Mouse (Mus musculus) midbrain, postnatal 0 days (tissue): Measurements from ENCODE around the gene Gm42906. TPM values are rescaled to one million over a fixed set of nuclear protein-coding genes. Genes with fewer than 3 reads are reported as not detected.
A peak's percentile ranks its signal among the peaks of the same experiment; 100 is the strongest.

Experiments used
- ATAC-seq: fragments of 200-750 bp; cut with Nextera tagmentation; 2 replicates; pipeline ENCODE4 v1.8.0; 2017; ENCODE audit warnings: moderate number of reproducible peaks, mild to moderate bottlenecking, moderate TSS enrichment, moderate library complexity; ENCODE audit not compliant: low FRiP score
- DNase-seq: peaks from one replicate; pipeline ENCODE4 v3.0.0-alpha.2; 2015; ENCODE audit warnings: low spot score
- H3K27ac ChIP-seq: fragments of 300-500 bp; sonication (generic); 2 replicates; pipeline ENCODE4 v1.5.1; 2014; ENCODE audit warnings: low read depth, mild to moderate bottlenecking, low read length, mixed read lengths
- H3K27me3 ChIP-seq: fragments of 300-500 bp; sonication (generic); 2 replicates; pipeline ENCODE4 v1.6.1; 2014; ENCODE audit warnings: low read length, control low read depth, mixed read lengths; ENCODE audit not compliant: insufficient read depth
- H3K36me3 ChIP-seq: fragments of 300-500 bp; sonication (generic); 2 replicates; pipeline ENCODE4 v1.6.1; 2014; ENCODE audit warnings: low read length, control low read depth, mixed read lengths; ENCODE audit not compliant: insufficient read depth
- H3K4me1 ChIP-seq: fragments of 300-500 bp; sonication (generic); 2 replicates; pipeline ENCODE4 v1.6.1; 2014; ENCODE audit warnings: mild to moderate bottlenecking, control low read depth, antibody characterized with exemption, low read length, mixed read lengths; ENCODE audit not compliant: insufficient read depth
- H3K4me2 ChIP-seq: fragments of 300-500 bp; sonication (generic); 2 replicates; pipeline ENCODE4 v1.6.1; 2014; ENCODE audit warnings: low read depth, mild to moderate bottlenecking, low read length, mixed read lengths; ENCODE audit not compliant: poor library complexity, severe bottlenecking
- H3K4me3 ChIP-seq: fragments of 300-500 bp; sonication (generic); 2 replicates; pipeline ENCODE4 v1.5.1; 2014; ENCODE audit warnings: low read depth, mild to moderate bottlenecking, low read length, moderate library complexity
- H3K9ac ChIP-seq: fragments of 300-500 bp; sonication (generic); replicated peaks from 2 replicates; pipeline ENCODE4 v1.6.1; 2014; ENCODE audit warnings: mild to moderate bottlenecking, low read length, moderate library complexity, mixed read lengths; ENCODE audit not compliant: poor library complexity, severe bottlenecking
- H3K9me3 ChIP-seq: fragments of 300-500 bp; sonication (generic); 2 replicates; pipeline ENCODE4 v1.6.1; 2016; ENCODE audit warnings: low read length, control low read depth
- CTCF ChIP-seq: IDR thresholded peaks from 2 replicates; pipeline ENCODE4 v1.5.1; 2016; ENCODE audit warnings: antibody characterized with exemption, mild to moderate bottlenecking
- WGBS: fragments of 180-500 bp; shearing (Covaris S2); extraction: QIAGEN DNeasy Blood & Tissue Kit; methylation state at CpG from one replicate; pipeline ENCODE4 v1.1.7; 2014; 5-methylcytosine and 5-hydroxymethylcytosine counted together
- polyA plus RNA-seq: library from polyadenylated mRNA; unstranded; fragments of >200 nt; fragmentation: Nextera tagmentation; extraction: Ambion mirVana; gene quantifications from 2 replicates; pipeline ENCODE4 v1.2.1, GENCODE M21; 2015
- total RNA-seq: library from RNA; depleted of rRNA; stranded (reverse); fragments of >200 nt; gene quantifications from 2 replicates; pipeline ENCODE4 v1.2.3, GENCODE M21; 2014

Gm42906 gene
- total and polyA plus RNA-seq, 2 experiments from 2014 or later, result not detected

DNA sequence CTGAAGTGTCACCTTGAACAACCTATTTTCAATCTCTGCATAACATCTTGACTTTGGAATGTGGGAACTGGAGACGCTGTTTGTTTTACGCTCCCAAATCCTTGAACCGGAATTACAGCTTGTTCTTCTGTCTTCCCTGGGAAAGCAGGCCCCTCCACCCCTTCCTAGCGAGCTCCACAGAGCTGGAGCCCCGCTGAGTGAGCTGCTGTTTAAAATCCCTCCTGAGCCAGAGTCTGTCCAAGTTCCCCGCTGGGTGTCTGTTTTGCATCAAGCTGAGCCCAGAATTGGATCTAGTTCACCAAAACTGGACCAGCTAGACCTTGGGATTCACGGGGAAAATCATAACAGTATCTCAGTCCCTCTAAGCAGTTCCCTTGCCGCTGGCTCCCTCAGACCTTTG lies 404.5 kb downstream of the Gm42906 start:
- no peak overlapping the region for H3K4me3 ChIP-seq
- no peaks in the 10 kb centered on the region for H3K9me3 ChIP-seq
- no peaks in the 10 kb centered on the region for H3K36me3 ChIP-seq
- peaks cover 13% of the 10 kb centered on the region; the same call in 1 of the 2 replicates for H3K4me1 ChIP-seq
- no peak overlapping the region for H3K4me2 ChIP-seq
- no peak for ATAC-seq
- H3K27me3 ChIP-seq, result no peaks in the 10 kb centered on the region
- DNase-seq, result peak; percentile 37
- no peak overlapping the region for H3K9ac ChIP-seq
- no peak for TF ChIP-seq CTCF
- peak overlapping the region; percentile 39; the same call in 1 of the 2 replicates for H3K27ac ChIP-seq
- 7% methylated on average over 8 of the region's 8 CpGs for WGBS

DNA sequence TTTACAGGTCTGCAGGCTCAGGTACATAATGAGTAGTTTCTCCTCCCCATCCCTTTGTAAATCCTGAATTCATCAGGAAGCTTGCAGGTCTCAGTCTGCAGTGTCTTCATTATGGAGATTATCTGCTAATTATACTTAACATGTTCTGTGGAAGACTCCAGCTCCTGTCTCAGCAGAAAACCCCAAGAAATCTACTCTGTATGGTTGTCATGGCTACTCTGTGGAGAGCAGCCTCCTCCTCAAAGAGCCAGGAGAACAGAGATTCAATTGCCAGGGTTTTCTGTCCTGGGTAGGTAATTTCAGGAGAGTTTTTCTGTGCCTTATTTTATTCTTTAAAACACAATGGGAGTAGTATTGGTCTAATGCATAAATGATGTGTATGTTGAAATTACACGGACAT lies 405.0 kb downstream of the Gm42906 start:
- no peak overlapping the region for H3K9ac ChIP-seq
- H3K9me3 ChIP-seq, result no peaks in the 10 kb centered on the region
- H3K4me1 ChIP-seq, result peaks cover 13% of the 10 kb centered on the region; the same call in 1 of the 2 replicates
- no peaks in the 10 kb centered on the region for H3K36me3 ChIP-seq
- 12% methylated on average over 1 of the region's 1 CpGs for WGBS
- no peak for TF ChIP-seq CTCF
- no peak overlapping the region for H3K4me3 ChIP-seq
- ATAC-seq (no peak), DNase-seq (peak; percentile 27)
- no peaks in the 10 kb centered on the region for H3K27me3 ChIP-seq
- H3K27ac ChIP-seq, result no peak overlapping the region
- H3K4me2 ChIP-seq, result no peak overlapping the region

DNA sequence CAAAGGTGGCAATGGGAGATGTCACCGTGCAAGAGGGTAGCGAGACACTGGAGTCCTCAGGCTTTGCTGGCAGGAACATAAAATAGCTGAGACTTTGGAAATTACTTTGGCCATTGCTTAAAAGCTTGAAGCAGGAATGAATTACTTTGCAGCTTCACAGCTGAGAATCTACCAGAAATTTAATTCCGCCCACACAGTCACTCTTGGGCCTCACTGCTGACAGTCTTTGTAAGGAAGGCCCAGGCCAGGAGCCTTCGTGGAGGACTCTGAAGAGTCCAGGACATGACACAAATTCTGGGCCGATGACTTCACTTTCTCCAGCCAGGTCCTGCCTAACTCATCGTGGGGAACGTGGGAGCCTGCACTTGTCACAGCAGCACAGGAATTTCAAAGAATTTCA lies 405.9 kb downstream of the Gm42906 start:
- Histone ChIP-seq H3K9me3 (no peaks in the 10 kb centered on the region), H3K4me3 (no peak overlapping the region), H3K27ac (no peak overlapping the region), H3K27me3 (no peaks in the 10 kb centered on the region), H3K4me1 (peaks cover 13% of the 10 kb centered on the region; the same call in 1 of the 2 replicates), H3K9ac (no peak overlapping the region), H3K4me2 (no peak overlapping the region), H3K36me3 (no peaks in the 10 kb centered on the region)
- WGBS, result 84% methylated on average over 7 of the region's 7 CpGs
- ATAC-seq, result no peak
- DNase-seq, result no peak
- TF ChIP-seq CTCF, result no peak

DNA sequence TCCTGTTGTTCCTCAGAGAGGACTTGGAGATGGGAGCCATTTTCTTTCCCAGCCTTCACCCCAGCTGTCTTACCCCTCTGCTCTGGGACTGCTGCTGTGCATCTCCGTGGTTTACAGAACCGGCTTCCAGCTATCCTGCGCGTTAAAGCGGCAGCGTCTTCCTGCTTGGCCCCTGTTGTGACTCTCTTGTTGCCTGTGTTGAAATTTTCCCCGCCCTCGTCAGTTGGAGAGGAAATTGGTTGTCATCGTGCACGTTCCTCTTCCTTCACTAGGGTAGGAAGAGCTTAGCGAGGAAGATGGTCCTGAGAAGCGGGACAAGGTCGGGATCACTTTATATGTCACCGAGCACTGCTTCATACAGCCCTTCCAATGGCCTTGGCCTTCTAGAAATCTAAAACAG lies 407.1 kb downstream of the Gm42906 start:
- Histone ChIP-seq H3K9me3 (no peaks in the 10 kb centered on the region), H3K9ac (no peak overlapping the region), H3K4me2 (no peak overlapping the region), H3K36me3 (no peaks in the 10 kb centered on the region), H3K27me3 (no peaks in the 10 kb centered on the region), H3K4me3 (no peak overlapping the region), H3K4me1 (peaks cover 13% of the 10 kb centered on the region; the same call in 1 of the 2 replicates), H3K27ac (no peak overlapping the region)
- no peak for TF ChIP-seq CTCF
- DNase-seq, result no peak
- 81% methylated on average over 14 of the region's 14 CpGs for WGBS
- ATAC-seq, result no peak

DNA sequence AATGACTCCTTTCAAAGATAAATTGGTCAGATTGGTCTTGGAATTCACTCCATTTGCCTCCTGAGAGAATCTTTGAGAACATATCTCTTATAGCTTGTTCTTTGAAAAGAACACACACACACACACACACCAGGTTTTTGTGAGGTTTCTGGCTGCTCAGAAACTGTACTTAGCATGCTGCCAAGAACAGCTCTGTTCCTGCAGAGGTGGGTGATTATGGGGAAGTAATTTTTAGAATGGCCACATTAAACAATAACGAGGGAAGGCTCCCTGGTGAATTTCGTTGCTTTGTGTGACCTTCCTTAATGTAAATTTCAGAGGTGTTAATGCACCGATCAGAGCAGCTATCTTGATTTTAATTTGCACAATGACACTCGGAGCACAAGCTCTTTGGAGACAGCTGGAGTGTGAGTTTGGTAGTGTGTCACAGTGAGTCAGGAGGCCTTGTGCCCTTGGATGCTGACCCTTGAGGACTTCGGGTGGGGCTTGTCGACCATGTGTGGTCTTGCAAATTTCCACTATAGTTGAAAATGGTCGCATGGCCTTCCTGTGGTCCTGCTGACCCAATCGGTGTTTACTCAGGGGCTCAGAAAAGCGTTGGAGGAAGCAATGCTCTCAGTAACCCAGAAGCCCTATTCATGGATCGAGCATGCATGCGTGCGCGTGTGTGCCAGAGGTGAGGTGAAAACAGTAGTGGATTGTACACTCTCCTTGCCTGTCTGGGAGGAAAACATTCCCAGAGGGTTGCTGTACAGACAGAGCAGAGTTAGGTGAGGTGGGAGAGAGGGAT lies 407.7 kb downstream of the Gm42906 start:
- H3K4me3 ChIP-seq, result no peak overlapping the region
- whole genome bisulfite sequencing, result 72% methylated on average over 13 of the region's 13 CpGs
- no peak for ATAC-seq
- H3K27ac ChIP-seq, result no peak overlapping the region
- TF ChIP-seq CTCF, result no peak
- H3K9me3 ChIP-seq, result no peaks in the 10 kb centered on the region
- DNase-seq, result peak; percentile 21
- peaks cover 13% of the 10 kb centered on the region; the same call in 1 of the 2 replicates for H3K4me1 ChIP-seq
- no peak overlapping the region for H3K9ac ChIP-seq
- H3K4me2 ChIP-seq, result no peak overlapping the region
- no peaks in the 10 kb centered on the region for H3K27me3 ChIP-seq
- H3K36me3 ChIP-seq, result no peaks in the 10 kb centered on the region

- DNase-seq, result no peak
- Histone ChIP-seq H3K9me3 (no peaks in the 10 kb centered on the region), H3K4me2 (no peak overlapping the region), H3K4me3 (no peak overlapping the region), H3K27ac (no peak overlapping the region), H3K4me1 (peaks cover 13% of the 10 kb centered on the region; the same call in 1 of the 2 replicates), H3K27me3 (no peaks in the 10 kb centered on the region), H3K9ac (no peak overlapping the region), H3K36me3 (no peaks in the 10 kb centered on the region)
- no peak for ATAC-seq
- no peak for TF ChIP-seq CTCF
- WGBS, result 67% methylated on average over 5 of the region's 5 CpGs
Measured at GRCm38 (mm10) chr5:151018959-151019358, 409.0 kb downstream of the Gm42906 start.
